Mouse (Mus musculus): ENCODE measurements at regions not wholly inside any gene's neighbourhood (a gene's known extent, or its start where the extent isn't known, plus 50 kb on each side); places are given as distances from the start of the nearest gene placed in this dataset.
A peak's percentile ranks its signal among the peaks of the same experiment; 100 is the strongest.

DNA sequence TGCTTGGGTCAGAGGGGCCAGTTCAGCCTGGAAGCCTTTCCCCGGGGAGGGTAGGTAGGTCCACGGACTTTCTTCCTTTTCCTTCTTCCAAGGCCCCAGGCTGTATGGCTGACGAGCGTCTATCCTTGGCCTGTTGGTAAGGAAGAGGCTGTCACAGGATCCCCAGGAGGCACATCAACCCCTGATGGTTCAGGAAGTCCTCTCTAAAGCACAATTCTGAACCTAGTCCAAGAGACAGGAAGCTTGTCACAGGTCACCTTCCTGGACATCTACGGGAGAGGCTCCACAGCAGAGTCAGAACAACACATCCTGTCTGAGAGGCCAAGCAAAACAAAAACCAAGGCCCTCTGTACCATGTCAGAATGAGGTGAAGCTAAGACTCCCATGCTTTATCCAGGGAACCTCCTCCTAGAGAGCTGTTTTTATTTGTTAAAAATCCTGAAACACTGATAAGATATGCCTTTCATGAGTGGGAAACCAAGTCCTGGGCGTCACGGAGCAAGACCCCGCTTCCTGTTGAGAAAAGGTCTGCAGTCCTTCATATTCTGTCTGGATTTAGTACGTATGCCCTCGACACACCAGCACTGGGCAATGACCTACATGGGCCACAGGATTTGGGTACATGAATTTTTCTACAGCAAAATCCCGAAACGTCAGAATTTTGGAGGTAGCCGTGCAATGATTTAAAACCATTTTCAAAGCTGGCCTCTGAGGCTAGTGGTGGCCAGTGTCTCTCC is 52.0 kb upstream of the Snrk start:
- Histone ChIP-seq H3K4me1 (ENCODE audit: control insufficient read depth, insufficient read depth, low read length) (0 out of 2 replicates have a peak, but pooled peaks cover 5% of the 10 kb centered on the region), H3K27me3 (replicated peaks; ENCODE audit: control insufficient read depth, insufficient read depth, low read length) (no peaks in the 10 kb centered on the region), H3K36me3 (ENCODE audit: control insufficient read depth, insufficient read depth, low read length) (no peaks in the 10 kb centered on the region), H3K27ac (ENCODE audit: insufficient read depth, low read depth, low read length) (peak overlapping the region; percentile 79), H3K4me3 (ENCODE audit: insufficient read depth, low read depth, low read length) (no peak overlapping the region)
- TF ChIP-seq CTCF (conservative IDR thresholded peaks at IDR 0.05; ENCODE audit: insufficient read depth, insufficient read length, low read depth, low read length) (no peak), POLR2A (IDR thresholded peaks at IDR 0.05; ENCODE audit: low read depth, low read length) (no peak)
- 56% methylated on average over 13 of the region's 13 CpGs for WGBS
- peak; percentile 89 for DNase-seq

DNA sequence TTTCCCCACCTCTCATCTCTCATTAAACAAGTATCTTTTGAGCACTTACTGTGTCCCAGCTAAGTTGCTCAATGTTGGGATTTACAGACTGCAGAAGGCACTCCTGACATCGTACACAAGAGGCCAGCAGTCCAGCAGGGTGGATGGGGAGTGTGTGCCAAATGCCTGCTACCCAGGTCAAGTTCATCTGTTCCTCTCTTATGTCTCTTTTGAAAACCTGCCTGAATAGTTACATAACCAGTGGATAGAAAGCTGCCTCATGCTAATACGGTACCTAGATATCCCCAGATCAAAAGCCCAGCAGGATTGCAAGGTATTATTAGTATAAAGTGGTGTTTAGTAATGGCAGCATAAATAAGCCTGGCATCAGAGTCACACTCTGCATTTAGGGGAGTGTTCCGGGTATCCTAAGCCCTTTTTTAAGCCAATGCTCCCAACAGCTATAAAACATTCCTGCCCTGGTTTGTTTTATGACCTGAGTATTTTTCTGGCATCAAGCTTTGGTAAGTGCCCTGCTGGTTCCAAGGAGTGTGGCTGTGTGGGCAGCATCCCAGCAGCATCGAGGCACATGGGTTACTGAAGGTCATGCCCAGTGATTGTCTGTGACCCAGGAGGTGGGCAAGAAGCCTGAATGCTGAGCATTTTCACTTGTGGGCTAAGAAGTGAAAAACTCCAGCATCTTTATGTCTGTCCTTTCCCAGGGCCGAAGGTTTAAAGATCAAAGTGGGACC is 59.1 kb upstream of the Pomgnt2 start:
- peak; percentile 65 for DNase-seq
- 41% methylated on average over 5 of the region's 5 CpGs for WGBS
- Histone ChIP-seq H3K27ac (ENCODE audit: insufficient read depth, low read depth, low read length) (no peak overlapping the region), H3K36me3 (ENCODE audit: control insufficient read depth, insufficient read depth, low read length) (no peaks in the 10 kb centered on the region), H3K4me1 (ENCODE audit: control insufficient read depth, insufficient read depth, low read length) (no peaks in the 10 kb centered on the region; the same call in 1 of the 2 replicates), H3K4me3 (ENCODE audit: insufficient read depth, low read depth, low read length) (no peak overlapping the region), H3K27me3 (replicated peaks; ENCODE audit: control insufficient read depth, insufficient read depth, low read length) (no peaks in the 10 kb centered on the region)
- TF ChIP-seq CTCF (conservative IDR thresholded peaks at IDR 0.05; ENCODE audit: insufficient read depth, insufficient read length, low read depth, low read length) (peak; percentile 32; the same call in 1 of the 2 replicates), POLR2A (IDR thresholded peaks at IDR 0.05; ENCODE audit: low read depth, low read length) (no peak)

DNA sequence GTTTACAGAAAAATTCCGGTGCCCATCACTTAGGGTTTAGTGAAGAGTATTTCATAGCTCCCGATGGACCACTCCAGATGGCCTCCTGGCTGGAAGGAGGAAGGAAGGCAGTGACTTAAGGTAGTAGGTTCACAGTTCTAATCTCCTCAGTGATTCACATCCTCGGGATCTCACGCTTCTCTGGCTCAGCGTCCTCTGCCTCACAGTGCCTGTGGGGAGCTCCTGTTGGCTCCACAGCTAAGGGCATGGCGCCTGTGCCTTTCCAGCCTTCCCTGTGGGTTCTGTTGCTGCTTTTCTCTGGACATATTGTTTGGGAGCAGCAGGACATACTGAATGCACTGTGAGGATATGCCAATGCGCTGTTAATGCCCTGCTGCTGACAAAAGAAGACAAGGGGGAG is 54.8 kb upstream of the Pomgnt2 start:
- H3K4me3 ChIP-seq (ENCODE audit: insufficient read depth, low read depth, low read length) = no peak overlapping the region

DNA sequence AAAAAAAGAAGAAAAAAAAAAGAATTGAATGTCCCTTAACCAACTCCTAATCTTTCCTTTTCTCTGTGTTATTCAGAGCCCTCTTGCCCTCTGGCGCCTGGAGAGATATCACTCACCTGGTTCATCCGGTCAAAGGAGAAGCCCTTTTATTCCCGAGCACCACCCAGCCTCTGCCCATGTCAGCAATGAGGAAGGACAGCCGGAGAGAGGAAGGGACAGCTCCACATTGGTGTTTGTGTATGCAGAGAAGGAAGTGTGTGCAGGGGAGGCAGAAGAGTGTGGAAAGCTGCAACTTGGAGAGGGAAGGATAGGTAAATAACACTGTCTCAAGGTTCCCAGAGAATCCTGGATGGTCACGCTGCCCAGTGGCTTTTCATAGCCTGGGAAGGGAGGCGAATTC is 54.2 kb upstream of the Pomgnt2 start:
- TF ChIP-seq CTCF (conservative IDR thresholded peaks at IDR 0.05; ENCODE audit: insufficient read depth, insufficient read length, low read depth, low read length) (no peak), POLR2A (IDR thresholded peaks at IDR 0.05; ENCODE audit: low read depth, low read length) (no peak)
- no peak overlapping the region for H3K4me3 ChIP-seq (ENCODE audit: insufficient read depth, low read depth, low read length)
- no peaks in the 10 kb centered on the region for H3K27me3 ChIP-seq (replicated peaks; ENCODE audit: control insufficient read depth, insufficient read depth, low read length)
- DNase-seq = peak; percentile 46
- H3K27ac ChIP-seq (ENCODE audit: insufficient read depth, low read depth, low read length) = no peak overlapping the region
- WGBS = 41% methylated on average over 6 of the region's 6 CpGs
- H3K36me3 ChIP-seq (ENCODE audit: control insufficient read depth, insufficient read depth, low read length) = no peaks in the 10 kb centered on the region
- H3K4me1 ChIP-seq (ENCODE audit: control insufficient read depth, insufficient read depth, low read length) = no peaks in the 10 kb centered on the region

More for the DNA sequence above, 54.8 kb upstream of the Pomgnt2 start:
- H3K27ac ChIP-seq (ENCODE audit: insufficient read depth, low read depth, low read length) = no peak overlapping the region
- no peak for DNase-seq
- H3K27me3 ChIP-seq (replicated peaks; ENCODE audit: control insufficient read depth, insufficient read depth, low read length) = no peaks in the 10 kb centered on the region
- TF ChIP-seq POLR2A (IDR thresholded peaks at IDR 0.05; ENCODE audit: low read depth, low read length) = no peak
- no peaks in the 10 kb centered on the region; the same call in 1 of the 2 replicates for H3K4me1 ChIP-seq (ENCODE audit: control insufficient read depth, insufficient read depth, low read length)
- 65% methylated on average over 7 of the region's 7 CpGs for WGBS
- H3K36me3 ChIP-seq (ENCODE audit: control insufficient read depth, insufficient read depth, low read length) = no peaks in the 10 kb centered on the region

DNA sequence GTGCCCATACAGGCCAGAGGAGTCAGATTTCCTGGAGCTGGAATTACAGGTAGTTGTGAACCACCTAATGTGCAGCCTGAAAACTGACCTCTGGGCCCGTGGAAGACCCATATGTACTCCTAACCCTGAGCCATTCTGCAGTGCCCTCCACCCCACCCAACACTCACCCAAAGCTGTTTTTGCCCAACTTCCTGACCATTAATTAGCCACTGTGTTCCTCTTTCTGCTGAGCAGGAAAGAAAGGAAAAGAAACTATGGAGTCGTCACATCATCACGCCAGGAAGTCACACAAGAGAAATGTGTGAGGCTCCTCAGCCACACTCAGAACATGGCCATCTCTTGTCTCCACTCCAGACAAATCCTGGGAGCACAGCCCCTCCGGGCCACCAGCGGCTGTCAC is 52.1 kb upstream of the Pomgnt2 start:
- H3K27me3 ChIP-seq (replicated peaks; ENCODE audit: control insufficient read depth, insufficient read depth, low read length) = no peaks in the 10 kb centered on the region
- H3K4me3 ChIP-seq (ENCODE audit: insufficient read depth, low read depth, low read length) = no peak overlapping the region
- DNase-seq = no peak
- H3K4me1 ChIP-seq (ENCODE audit: control insufficient read depth, insufficient read depth, low read length) = no peaks in the 10 kb centered on the region
- H3K27ac ChIP-seq (ENCODE audit: insufficient read depth, low read depth, low read length) = no peak overlapping the region
- TF ChIP-seq CTCF (conservative IDR thresholded peaks at IDR 0.05; ENCODE audit: insufficient read depth, insufficient read length, low read depth, low read length) (no peak), POLR2A (IDR thresholded peaks at IDR 0.05; ENCODE audit: low read depth, low read length) (no peak)
- H3K36me3 ChIP-seq (ENCODE audit: control insufficient read depth, insufficient read depth, low read length) = no peaks in the 10 kb centered on the region
- 50% methylated on average over 5 of the region's 5 CpGs for WGBS

DNA sequence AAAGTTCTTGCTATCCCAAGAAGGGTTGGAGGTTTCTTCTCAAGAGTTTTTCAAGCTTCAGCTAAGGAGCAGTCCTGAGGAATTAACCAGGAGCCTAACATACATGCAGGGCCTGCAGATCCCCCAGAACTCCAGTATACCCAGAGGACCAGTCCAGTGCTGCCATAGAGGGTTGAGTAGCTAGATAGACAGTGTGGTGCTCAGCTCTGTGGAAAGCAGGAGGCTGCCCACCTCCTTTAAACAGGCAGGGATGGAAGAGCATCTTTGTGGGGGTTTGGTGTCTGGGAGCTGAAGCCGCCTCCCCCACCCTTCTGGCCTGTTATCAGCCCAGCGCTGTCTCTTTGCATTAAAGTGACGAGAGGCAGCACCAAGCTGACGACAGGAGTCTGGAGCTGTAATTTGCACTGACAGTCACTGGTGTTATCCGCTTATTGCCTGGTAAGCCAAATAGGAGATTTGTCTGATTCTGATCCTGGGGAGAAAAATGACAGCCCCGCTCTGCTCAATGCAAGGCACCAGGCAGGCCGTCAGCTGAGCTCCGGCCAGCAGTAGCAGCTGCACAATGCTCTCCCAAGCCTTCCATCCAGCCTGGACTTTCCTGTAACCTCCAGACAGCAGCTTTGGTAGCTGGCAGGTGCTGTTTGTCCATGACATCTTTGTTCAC is 51.2 kb upstream of the Pomgnt2 start:
- Histone ChIP-seq H3K4me1 (ENCODE audit: control insufficient read depth, insufficient read depth, low read length) (no peaks in the 10 kb centered on the region), H3K36me3 (ENCODE audit: control insufficient read depth, insufficient read depth, low read length) (no peaks in the 10 kb centered on the region), H3K4me3 (ENCODE audit: insufficient read depth, low read depth, low read length) (no peak overlapping the region), H3K27ac (ENCODE audit: insufficient read depth, low read depth, low read length) (no peak overlapping the region), H3K27me3 (replicated peaks; ENCODE audit: control insufficient read depth, insufficient read depth, low read length) (no peaks in the 10 kb centered on the region)
- 79% methylated on average over 8 of the region's 8 CpGs for WGBS
- DNase-seq = no peak
- TF ChIP-seq CTCF (conservative IDR thresholded peaks at IDR 0.05; ENCODE audit: insufficient read depth, insufficient read length, low read depth, low read length) (no peak), POLR2A (IDR thresholded peaks at IDR 0.05; ENCODE audit: low read depth, low read length) (no peak)
